Mouse (Mus musculus) right cerebral cortex, postnatal 14 days (tissue): ENCODE results near the gene Irf5.

ENCODE experiments used
- DNase-seq: peaks from one replicate; pipeline ENCODE4 v3.0.0; 2022

Gene Irf5

GRCm38 (mm10) chr6:29526281-29527251 is at the start of gene Irf5:
TSS of gene Irf5 (plus strand) at chr6:29526625.
- DNase-seq: no peak

GRCm38 (mm10) chr6:29482691-29483090 is 43.7 kb upstream of the Irf5 start:
- DNase-seq: no peak

- DNase-seq: peak; percentile 67
Measured at GRCm38 (mm10) chr6:29484716-29485559, 41.5 kb upstream of the Irf5 start.

GRCm38 (mm10) chr6:29485951-29486350 is 40.5 kb upstream of the Irf5 start:
- DNase-seq: no peak

GRCm38 (mm10) chr6:29494101-29494500 is 32.3 kb upstream of the Irf5 start:
- DNase-seq: no peak

- no peak for DNase-seq
Measured at GRCm38 (mm10) chr6:29496270-29496669, 30.2 kb upstream of the Irf5 start.

- DNase-seq: no peak
Measured at GRCm38 (mm10) chr6:29497791-29498190, 28.6 kb upstream of the Irf5 start.

GRCm38 (mm10) chr6:29500177-29500576 is 26.2 kb upstream of the Irf5 start:
- DNase-seq: no peak

- no peak for DNase-seq
Measured at GRCm38 (mm10) chr6:29500810-29501209, 25.6 kb upstream of the Irf5 start.

GRCm38 (mm10) chr6:29501599-29501998 is 24.8 kb upstream of the Irf5 start:
- DNase-seq: no peak

GRCm38 (mm10) chr6:29505493-29505892 is 20.9 kb upstream of the Irf5 start:
- DNase-seq: no peak

- DNase-seq: no peak
Measured at GRCm38 (mm10) chr6:29506834-29507233, 19.6 kb upstream of the Irf5 start.

GRCm38 (mm10) chr6:29507447-29508309 is 18.7 kb upstream of the Irf5 start, which contains the start of gene Kcp:
TSS of gene Kcp (minus strand) at chr6:29507952.
- DNase-seq: peak; percentile 25

- no peak for DNase-seq
Measured at GRCm38 (mm10) chr6:29509086-29509485, 17.3 kb upstream of the Irf5 start.

GRCm38 (mm10) chr6:29513284-29513683 is 13.1 kb upstream of the Irf5 start:
- DNase-seq: no peak

GRCm38 (mm10) chr6:29517139-29517538 is 9.3 kb upstream of the Irf5 start:
- DNase-seq: peak; percentile 67

- DNase-seq: no peak
Measured at GRCm38 (mm10) chr6:29522626-29523300, 3.7 kb upstream of the Irf5 start.

- DNase-seq: no peak
Measured at GRCm38 (mm10) chr6:29523301-29524033, 3.0 kb upstream of the Irf5 start.

GRCm38 (mm10) chr6:29524034-29524489 is 2.4 kb upstream of the Irf5 start:
- no peak for DNase-seq

- DNase-seq: no peak
Measured at GRCm38 (mm10) chr6:29525256-29525655, 1.2 kb upstream of the Irf5 start.
